Mouse (Mus musculus) intestine, embryonic 15.5 days (tissue): Measurements from ENCODE around the gene Plxnb1. TPM values are rescaled to one million over a fixed set of nuclear protein-coding genes. Genes with fewer than 3 reads are reported as not detected.
A peak's percentile ranks its signal among the peaks of the same experiment; 100 is the strongest.

Experiments
- ATAC-seq: fragments of 200-750 bp; cut with Nextera tagmentation; 2 replicates; pipeline ENCODE4 v1.8.0; 2017; ENCODE audit warnings: moderate TSS enrichment, moderate library complexity
- H3K27ac ChIP-seq: fragments of 300-500 bp; sonication (generic); 2 replicates; pipeline ENCODE4 v1.5.1; 2015; ENCODE audit warnings: mild to moderate bottlenecking, inconsistent platforms
- H3K27me3 ChIP-seq: fragments of 300-500 bp; sonication (generic); replicated peaks from 2 replicates; pipeline ENCODE4 v1.6.1; 2015; ENCODE audit warnings: inconsistent platforms
- H3K36me3 ChIP-seq: fragments of 300-500 bp; sonication (generic); 2 replicates; pipeline ENCODE4 v1.6.1; 2015; ENCODE audit warnings: inconsistent platforms
- H3K4me1 ChIP-seq: fragments of 300-500 bp; sonication (generic); replicated peaks from 2 replicates; pipeline ENCODE4 v1.6.1; 2015; ENCODE audit warnings: inconsistent platforms
- H3K4me2 ChIP-seq: fragments of 300-500 bp; sonication (generic); replicated peaks from 2 replicates; pipeline ENCODE4 v1.6.1; 2015; ENCODE audit warnings: mild to moderate bottlenecking, inconsistent platforms
- H3K4me3 ChIP-seq: fragments of 300-500 bp; sonication (generic); replicated peaks from 2 replicates; pipeline ENCODE4 v1.5.1; 2015; ENCODE audit warnings: inconsistent platforms
- H3K9ac ChIP-seq: fragments of 300-500 bp; sonication (generic); 2 replicates; pipeline ENCODE4 v1.6.1; 2015; ENCODE audit warnings: inconsistent platforms
- H3K9me3 ChIP-seq: fragments of 300-500 bp; sonication (generic); 2 replicates; pipeline ENCODE4 v1.6.1; 2016; ENCODE audit warnings: inconsistent platforms
- WGBS: fragments of 180-500 bp; shearing (Covaris S2); methylation state at CpG from one replicate; pipeline ENCODE4 v1.1.7; 2015; 5-methylcytosine and 5-hydroxymethylcytosine counted together
- polyA plus RNA-seq: library from polyadenylated mRNA; unstranded; fragments of >200 nt; fragmentation: Nextera tagmentation; extraction: Ambion mirVana; gene quantifications from 2 replicates; pipeline ENCODE4 v1.2.1, GENCODE M21; 2015

Plxnb1 gene
- polyA plus RNA-seq, 1 experiment from 2014 or later: 7.1 TPM

DNA sequence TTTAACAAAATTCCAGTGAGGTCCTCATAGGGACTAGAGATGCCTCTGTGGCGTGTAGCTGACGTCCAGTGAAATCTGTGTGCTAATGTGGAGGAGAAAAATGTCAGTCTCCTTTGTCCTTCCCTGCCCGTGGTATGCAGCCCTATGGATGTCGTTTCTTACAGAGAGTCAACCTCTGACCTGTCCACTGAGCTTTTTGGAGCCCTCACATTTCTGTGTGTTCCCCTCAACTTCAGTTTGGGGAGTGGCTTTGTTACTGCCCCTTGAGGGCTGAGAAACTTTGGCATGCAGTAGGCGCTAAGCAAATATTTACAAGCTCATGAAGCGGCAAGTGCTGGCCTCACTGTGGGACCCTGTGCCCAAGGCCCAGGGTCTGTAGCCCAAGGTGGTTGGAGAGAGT, 2.1 kb downstream of the Plxnb1 start:
- peak overlapping the region; percentile 98 for H3K27ac ChIP-seq
- H3K4me2 ChIP-seq: peak overlapping the region; percentile 85

DNA sequence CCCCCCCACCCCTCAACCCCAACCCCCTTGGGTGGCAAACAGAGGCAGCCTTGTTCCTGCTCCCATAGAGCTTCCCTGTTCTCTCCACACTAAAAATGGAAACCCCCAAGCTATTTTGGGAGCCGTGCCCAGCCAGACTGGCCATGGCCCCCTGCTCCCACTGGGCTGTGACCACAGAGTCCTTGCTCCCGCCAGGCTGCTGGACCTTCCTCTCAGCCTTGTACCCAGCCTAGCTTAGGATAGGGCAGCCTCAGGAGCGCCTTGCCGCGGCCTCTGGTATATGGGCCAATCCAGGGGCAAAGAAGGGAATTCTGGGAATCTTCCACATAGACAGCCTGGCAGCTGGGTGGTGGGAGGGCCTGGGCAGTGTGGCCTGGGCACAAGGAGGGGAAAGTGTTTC, 2.6 kb downstream of the Plxnb1 start:
- Histone ChIP-seq H3K27ac (peak overlapping the region; percentile 98; the same call in 1 of the 2 replicates), H3K4me1 (peaks cover 54% of the 10 kb centered on the region), H3K9me3 (no peaks in the 10 kb centered on the region), H3K4me2 (peak overlapping the region; percentile 85), H3K9ac (no peak overlapping the region), H3K27me3 (no peaks in the 10 kb centered on the region), H3K4me3 (no peak overlapping the region), H3K36me3 (no peaks in the 10 kb centered on the region)
- no peak for ATAC-seq
- 66% methylated on average over 5 of the region's 5 CpGs for WGBS

More for the DNA sequence above, 2.1 kb downstream of the Plxnb1 start:
- Histone ChIP-seq H3K9me3 (no peaks in the 10 kb centered on the region), H3K9ac (peak overlapping the region; percentile 84; the same call in 1 of the 2 replicates), H3K4me1 (peaks cover 56% of the 10 kb centered on the region), H3K4me3 (peak overlapping the region; percentile 72), H3K27me3 (no peaks in the 10 kb centered on the region), H3K36me3 (no peaks in the 10 kb centered on the region)
- WGBS: 20% methylated on average over 6 of the region's 6 CpGs
- ATAC-seq: no peak

DNA sequence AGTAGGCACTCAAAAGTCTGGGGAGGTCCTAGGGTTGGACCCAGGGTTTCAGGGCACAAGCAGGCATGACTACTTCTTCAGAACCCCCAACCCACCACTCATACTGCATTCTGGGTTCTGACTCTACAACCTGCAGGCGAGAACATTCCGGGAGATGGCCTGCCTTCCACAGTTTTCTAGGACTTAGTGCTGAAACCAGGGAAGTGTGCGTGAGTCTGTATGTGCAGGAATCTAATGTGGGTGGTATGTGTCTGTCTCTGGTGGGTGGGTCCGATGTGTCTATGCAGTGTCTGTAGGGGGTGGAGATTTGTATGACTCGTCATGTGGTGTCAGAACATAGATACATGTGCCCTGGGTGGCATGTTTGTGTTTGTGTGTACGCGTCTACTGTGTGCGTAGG, 3.2 kb downstream of the Plxnb1 start:
- Histone ChIP-seq H3K4me3 (no peak overlapping the region), H3K4me1 (peaks cover 50% of the 10 kb centered on the region), H3K27ac (peak overlapping the region; percentile 98; the same call in 1 of the 2 replicates), H3K36me3 (no peaks in the 10 kb centered on the region), H3K9me3 (no peaks in the 10 kb centered on the region), H3K9ac (0 out of 2 replicates have a peak overlapping the region, but pooled peaks have one; percentile 28), H3K4me2 (peak overlapping the region; percentile 42), H3K27me3 (no peaks in the 10 kb centered on the region)
- no peak for ATAC-seq
- WGBS: 77% methylated on average over 8 of the region's 8 CpGs

DNA sequence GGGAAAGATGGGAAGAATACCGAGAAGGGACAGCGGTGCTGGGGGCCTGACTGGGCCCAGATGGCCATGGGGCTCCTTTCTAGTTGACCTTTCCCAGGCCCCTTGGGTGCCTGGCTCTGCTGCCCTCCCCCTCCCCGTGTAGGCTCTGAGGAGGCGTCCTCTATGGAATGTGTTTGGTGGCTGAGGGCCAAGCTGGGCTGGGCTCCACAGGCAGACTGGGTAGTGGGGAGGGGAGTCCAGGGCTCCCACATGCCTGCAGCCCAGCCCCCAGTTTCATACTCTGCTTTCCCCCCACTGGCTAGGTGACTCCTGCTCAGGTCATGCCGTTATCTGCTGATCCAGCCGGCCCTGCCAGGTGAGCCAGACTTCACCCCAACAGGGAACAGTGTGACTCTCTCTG, 3.8 kb downstream of the Plxnb1 start:
- Histone ChIP-seq H3K9me3 (no peaks in the 10 kb centered on the region), H3K4me3 (no peak overlapping the region), H3K27ac (0 out of 2 replicates have a peak overlapping the region, but pooled peaks have one; percentile 98), H3K4me2 (peak overlapping the region; percentile 42), H3K9ac (peak overlapping the region; percentile 28; the same call in 1 of the 2 replicates), H3K4me1 (peaks cover 45% of the 10 kb centered on the region), H3K27me3 (no peaks in the 10 kb centered on the region), H3K36me3 (no peaks in the 10 kb centered on the region)
- ATAC-seq: peak; percentile 15; the same call in 1 of the 2 replicates
- WGBS: 27% methylated on average over 6 of the region's 6 CpGs

DNA sequence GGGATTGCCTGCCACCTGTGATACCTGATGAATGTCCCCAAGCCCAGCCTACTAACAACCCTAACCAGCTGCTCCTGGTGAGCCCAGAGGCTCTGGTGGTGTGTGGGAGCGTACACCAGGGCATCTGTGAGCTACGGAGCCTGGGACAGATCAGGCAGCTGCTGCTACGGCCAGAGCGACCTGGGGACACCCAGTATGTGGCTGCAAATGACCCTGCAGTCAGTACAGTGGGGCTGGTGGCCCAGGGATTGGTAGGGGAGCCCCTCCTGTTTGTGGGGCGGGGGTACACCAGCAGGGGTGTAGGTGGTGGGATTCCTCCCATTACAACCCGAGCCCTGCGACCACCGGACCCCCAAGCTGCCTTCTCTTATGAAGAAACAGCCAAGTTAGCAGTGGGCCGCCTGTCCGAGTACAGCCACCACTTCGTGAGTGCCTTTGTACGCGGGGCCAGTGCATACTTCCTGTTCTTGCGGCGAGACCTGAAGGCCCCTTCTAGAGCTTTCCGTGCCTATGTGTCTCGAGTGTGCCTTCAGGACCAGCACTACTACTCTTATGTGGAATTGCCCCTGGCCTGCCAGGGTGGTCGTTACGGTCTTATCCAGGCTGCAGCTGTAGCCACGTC, 5.2 kb downstream of the Plxnb1 start:
- no peaks in the 10 kb centered on the region for H3K27me3 ChIP-seq
- H3K36me3 ChIP-seq: 0 out of 2 replicates have a peak, but pooled peaks cover 2% of the 10 kb centered on the region
- no peak overlapping the region for H3K4me2 ChIP-seq
- no peak for ATAC-seq
- H3K9me3 ChIP-seq: no peaks in the 10 kb centered on the region
- no peak overlapping the region for H3K9ac ChIP-seq
- H3K27ac ChIP-seq: no peak overlapping the region
- WGBS: 89% methylated on average over 20 of the region's 20 CpGs
- H3K4me1 ChIP-seq: peaks cover 45% of the 10 kb centered on the region
- no peak overlapping the region for H3K4me3 ChIP-seq

DNA sequence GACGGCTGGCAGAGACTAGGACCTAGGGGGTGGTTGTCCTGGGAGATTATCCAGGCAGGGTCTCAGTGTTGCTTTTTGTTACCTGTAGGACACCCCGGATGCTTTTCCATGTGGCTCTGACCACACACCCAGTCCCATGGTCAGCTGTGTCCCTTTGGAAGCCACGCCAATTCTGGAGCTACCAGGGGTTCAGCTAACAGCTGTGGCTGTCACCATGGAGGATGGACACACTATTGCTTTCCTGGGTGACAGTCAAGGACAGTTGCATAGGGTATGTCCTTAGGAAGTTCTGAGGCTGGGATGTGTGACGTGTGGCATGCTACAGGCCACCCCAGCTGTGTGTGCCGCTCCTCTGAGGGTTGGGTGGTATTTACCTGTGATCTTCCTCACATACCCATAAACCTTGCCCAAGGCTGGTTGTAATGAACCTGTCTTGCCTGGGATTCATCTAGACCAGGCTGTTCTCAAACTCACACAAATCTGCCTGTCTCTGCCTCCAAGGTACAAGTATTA, 6.8 kb downstream of the Plxnb1 start:
- H3K4me3 ChIP-seq: no peak overlapping the region
- peaks cover 11% of the 10 kb centered on the region; the same call in 1 of the 2 replicates for H3K36me3 ChIP-seq
- no peak overlapping the region for H3K9ac ChIP-seq
- peaks cover 35% of the 10 kb centered on the region for H3K4me1 ChIP-seq
- H3K27me3 ChIP-seq: no peaks in the 10 kb centered on the region
- ATAC-seq: no peak
- H3K9me3 ChIP-seq: no peaks in the 10 kb centered on the region
- no peak overlapping the region for H3K27ac ChIP-seq
- 91% methylated on average over 5 of the region's 5 CpGs for WGBS
- no peak overlapping the region for H3K4me2 ChIP-seq

DNA sequence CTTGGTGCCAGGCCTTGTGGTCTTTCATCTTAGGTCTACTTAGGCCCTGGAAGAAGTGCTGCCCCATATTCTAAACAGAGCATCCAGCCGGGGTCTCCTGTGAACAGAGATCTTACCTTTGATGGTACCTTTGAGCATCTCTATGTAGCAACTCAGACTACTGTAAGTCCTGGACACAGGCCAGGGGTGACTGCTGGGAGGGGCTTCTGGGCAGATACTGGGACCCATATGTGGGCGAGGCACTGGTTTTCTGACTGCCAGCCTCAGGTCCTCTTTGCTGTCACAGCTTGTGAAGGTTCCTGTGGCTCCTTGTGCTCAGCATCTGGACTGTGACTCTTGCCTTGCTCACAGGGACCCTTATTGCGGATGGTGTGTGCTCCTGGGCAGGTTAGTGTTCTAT, 7.4 kb downstream of the Plxnb1 start:
- no peak overlapping the region for H3K9ac ChIP-seq
- no peak overlapping the region for H3K4me3 ChIP-seq
- H3K9me3 ChIP-seq: no peaks in the 10 kb centered on the region
- H3K36me3 ChIP-seq: peaks cover 11% of the 10 kb centered on the region; the same call in 1 of the 2 replicates
- H3K4me2 ChIP-seq: no peak overlapping the region
- no peaks in the 10 kb centered on the region for H3K27me3 ChIP-seq
- peaks cover 29% of the 10 kb centered on the region for H3K4me1 ChIP-seq
- H3K27ac ChIP-seq: no peak overlapping the region
- no peak for ATAC-seq
- WGBS: 92% methylated on average over 3 of the region's 3 CpGs

DNA sequence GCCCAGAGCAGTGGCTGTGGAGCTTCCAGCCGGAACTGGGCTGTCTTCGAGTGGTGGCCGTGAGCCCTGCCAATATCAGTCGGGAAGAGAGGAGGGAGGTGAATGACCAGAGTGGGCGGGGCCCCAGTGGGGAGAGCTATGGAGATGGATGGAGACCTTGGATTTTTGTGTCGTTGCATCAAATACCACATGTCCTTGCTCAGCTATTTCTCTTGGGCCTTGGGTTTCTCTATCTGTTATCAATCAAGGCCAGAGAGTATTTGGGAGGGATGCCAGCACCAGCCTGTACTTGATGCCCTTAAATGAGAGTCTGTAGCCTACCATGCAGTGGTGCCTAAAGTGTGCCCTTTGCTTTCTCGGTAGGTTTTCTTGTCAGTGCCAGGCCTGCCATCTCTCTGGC, 8.1 kb downstream of the Plxnb1 start:
- Histone ChIP-seq H3K9ac (no peak overlapping the region), H3K27me3 (no peaks in the 10 kb centered on the region), H3K4me1 (peaks cover 23% of the 10 kb centered on the region), H3K4me3 (no peak overlapping the region), H3K36me3 (peaks cover 11% of the 10 kb centered on the region; the same call in 1 of the 2 replicates), H3K9me3 (no peaks in the 10 kb centered on the region), H3K4me2 (no peak overlapping the region), H3K27ac (no peak overlapping the region)
- WGBS: 76% methylated on average over 7 of the region's 7 CpGs
- no peak for ATAC-seq

DNA sequence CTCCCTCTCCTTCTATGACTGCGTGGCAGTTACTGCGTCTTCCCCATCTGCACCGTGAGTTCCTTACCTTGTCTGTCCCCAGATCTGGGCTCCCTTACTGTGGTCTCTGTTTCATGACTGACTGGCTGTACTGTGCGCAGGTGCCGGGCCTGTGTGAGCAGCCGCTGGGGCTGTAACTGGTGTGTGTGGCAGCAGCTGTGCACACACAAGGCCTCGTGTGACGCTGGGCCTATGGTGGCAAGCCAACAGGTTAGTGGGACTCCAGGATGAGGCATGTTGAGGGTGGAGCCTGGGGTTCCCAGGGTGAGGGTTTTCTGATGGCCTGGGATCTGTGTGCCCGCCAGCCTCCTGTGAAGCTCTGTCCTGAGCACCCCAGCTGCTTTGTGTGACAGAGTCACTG, 8.9 kb downstream of the Plxnb1 start:
- whole genome bisulfite sequencing: 91% methylated on average over 9 of the region's 9 CpGs

DNA sequence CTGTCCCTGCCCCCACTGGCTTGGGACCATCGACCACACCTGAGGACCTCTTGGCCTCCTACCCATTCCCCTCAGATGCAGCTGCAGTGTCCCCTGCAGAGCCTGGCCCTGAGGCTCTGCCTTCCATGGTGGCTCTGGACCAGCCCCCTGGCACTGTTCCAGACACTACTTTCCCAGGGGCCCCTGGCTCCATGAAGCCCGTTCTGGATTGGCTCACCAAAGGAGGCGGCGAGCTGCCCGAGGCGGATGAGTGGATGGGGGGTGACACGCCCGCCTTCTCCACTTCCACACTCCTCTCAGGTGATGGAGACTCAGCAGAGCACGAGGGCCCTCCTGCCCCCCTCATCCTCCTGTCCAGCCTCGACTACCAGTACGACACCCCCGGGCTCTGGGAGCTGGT, 9.8 kb downstream of the Plxnb1 start:
- Histone ChIP-seq H3K9ac (no peak overlapping the region), H3K27ac (no peak overlapping the region), H3K4me1 (peaks cover 9% of the 10 kb centered on the region), H3K4me3 (no peak overlapping the region), H3K27me3 (no peaks in the 10 kb centered on the region), H3K4me2 (no peak overlapping the region), H3K36me3 (peaks cover 20% of the 10 kb centered on the region), H3K9me3 (no peaks in the 10 kb centered on the region)
- peak; percentile 57 for ATAC-seq
- 69% methylated on average over 12 of the region's 12 CpGs for WGBS

More for the DNA sequence above, 8.9 kb downstream of the Plxnb1 start:
- Histone ChIP-seq H3K9me3 (no peaks in the 10 kb centered on the region), H3K9ac (no peak overlapping the region), H3K27ac (no peak overlapping the region), H3K36me3 (peaks cover 15% of the 10 kb centered on the region), H3K4me1 (peaks cover 14% of the 10 kb centered on the region), H3K4me2 (no peak overlapping the region), H3K27me3 (no peaks in the 10 kb centered on the region), H3K4me3 (no peak overlapping the region)
- no peak for ATAC-seq

DNA sequence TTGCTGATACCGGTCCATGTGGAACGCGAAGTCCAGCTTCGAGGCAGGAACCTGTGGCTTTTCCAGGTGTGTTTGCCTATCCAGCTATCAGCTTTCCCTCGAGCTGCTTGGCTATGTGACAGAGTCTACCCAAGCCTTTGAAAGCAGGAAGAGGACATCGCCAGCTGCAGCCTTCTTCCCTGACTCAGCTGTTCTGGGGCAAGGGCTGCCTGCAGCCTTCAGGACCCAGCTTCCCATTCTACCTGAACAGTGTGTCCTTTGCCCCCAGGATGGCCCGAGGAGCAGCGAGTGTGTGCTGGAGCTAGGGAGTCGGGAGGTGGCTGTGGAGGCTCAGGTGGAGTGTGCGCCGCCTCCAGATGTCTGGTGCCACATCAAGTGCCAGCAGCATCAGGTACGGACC, 10.5 kb downstream of the Plxnb1 start:
- Histone ChIP-seq H3K4me1 (peaks cover 9% of the 10 kb centered on the region), H3K4me2 (no peak overlapping the region), H3K27ac (no peak overlapping the region), H3K27me3 (no peaks in the 10 kb centered on the region), H3K9ac (no peak overlapping the region), H3K4me3 (no peak overlapping the region), H3K36me3 (peaks cover 25% of the 10 kb centered on the region), H3K9me3 (no peaks in the 10 kb centered on the region)
- no peak for ATAC-seq
- WGBS: 89% methylated on average over 12 of the region's 12 CpGs

DNA sequence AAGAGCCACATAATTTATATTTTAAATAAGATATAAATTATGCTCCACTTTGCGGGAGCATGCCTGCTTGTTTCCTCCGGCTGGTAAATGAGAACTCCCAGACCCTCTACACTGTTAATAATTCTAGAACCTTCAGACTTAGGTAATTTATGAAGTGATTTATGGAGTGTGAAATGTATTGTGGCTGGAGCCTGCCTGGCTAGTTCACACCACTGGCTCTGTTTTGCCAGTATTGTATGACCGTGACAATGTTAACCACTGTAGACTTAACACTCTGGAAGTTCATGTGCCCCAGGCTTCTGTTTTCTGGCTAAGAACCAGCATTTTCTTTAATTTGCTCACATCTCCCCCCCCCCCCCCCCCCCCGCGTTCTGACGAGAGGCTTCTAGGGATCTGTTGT, 12.2 kb downstream of the Plxnb1 start:
- Histone ChIP-seq H3K9ac (no peak overlapping the region), H3K4me3 (no peak overlapping the region), H3K27ac (no peak overlapping the region), H3K9me3 (no peaks in the 10 kb centered on the region), H3K36me3 (peaks cover 33% of the 10 kb centered on the region), H3K4me2 (no peak overlapping the region), H3K4me1 (peaks cover 9% of the 10 kb centered on the region), H3K27me3 (no peaks in the 10 kb centered on the region)
- ATAC-seq: no peak
- WGBS: 64% methylated on average over 5 of the region's 6 CpGs

DNA sequence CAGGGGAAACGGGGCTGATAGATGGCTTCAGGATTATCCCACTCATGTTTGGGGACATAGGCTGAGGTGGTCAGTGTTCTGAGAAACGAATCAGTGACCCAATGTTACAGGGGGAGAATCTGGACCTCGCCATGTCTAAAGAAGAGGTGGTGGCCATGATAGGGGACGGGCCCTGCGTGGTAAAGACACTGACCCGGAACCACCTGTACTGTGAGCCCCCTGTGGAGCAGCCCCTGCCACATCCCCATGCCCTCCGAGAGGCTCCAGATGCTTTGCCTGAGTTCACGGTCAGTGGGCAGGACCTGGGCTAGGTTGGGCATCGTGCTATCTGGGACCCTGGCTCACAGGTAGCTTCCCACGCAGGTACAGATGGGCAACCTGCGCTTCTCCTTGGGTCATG, 15.1 kb downstream of the Plxnb1 start:
- peaks cover 37% of the 10 kb centered on the region for H3K36me3 ChIP-seq
- 95% methylated on average over 11 of the region's 11 CpGs for WGBS
- ATAC-seq: no peak

More for the DNA sequence above, 15.1 kb downstream of the Plxnb1 start:
- H3K4me3 ChIP-seq: no peak overlapping the region
- no peak overlapping the region for H3K4me2 ChIP-seq
- H3K27ac ChIP-seq: no peak overlapping the region
- peaks cover 2% of the 10 kb centered on the region; the same call in 1 of the 2 replicates for H3K4me1 ChIP-seq
- no peaks in the 10 kb centered on the region for H3K27me3 ChIP-seq
- no peaks in the 10 kb centered on the region for H3K9me3 ChIP-seq
- H3K9ac ChIP-seq: no peak overlapping the region
